Mouse (Mus musculus): ENCODE results near the gene Tubb5. TPM values are rescaled to one million over a fixed set of nuclear protein-coding genes. Genes with fewer than 3 reads are reported as not detected.

The Tubb5 gene
- polyA plus RNA-seq, 1 experiment from 2014 or later: 1,505 TPM

- Histone ChIP-seq H3K27me3 (no peaks in the 10 kb centered on the region), H3K9me3 (replicated peaks) (no peaks in the 10 kb centered on the region), H3K27ac (no peak overlapping the region), H3K4me1 (peaks cover 35% of the 10 kb centered on the region), H3K36me3 (peaks cover 54% of the 10 kb centered on the region), H3K9ac (no peak overlapping the region), H3K4me2 (replicated peaks) (peak overlapping the region; percentile 20), H3K4me3 (peak overlapping the region; percentile 2; the same call in 1 of the 2 replicates)
- WGBS: 64% methylated on average over 5 of the region's 5 CpGs
- ATAC-seq (ENCODE audit: low FRiP score): no peak
These were observed 4.2 kb downstream of the Tubb5 start for GRCm38 (mm10) chr17:35833894-35834293.

- Histone ChIP-seq H3K4me3 (no peak overlapping the region), H3K4me2 (replicated peaks) (no peak overlapping the region; the same call in 1 of the 2 replicates), H3K27me3 (no peaks in the 10 kb centered on the region), H3K4me1 (peaks cover 35% of the 10 kb centered on the region), H3K9ac (no peak overlapping the region), H3K9me3 (replicated peaks) (no peaks in the 10 kb centered on the region), H3K27ac (peak overlapping the region; percentile 4; the same call in 1 of the 2 replicates), H3K36me3 (peaks cover 57% of the 10 kb centered on the region)
- no peak for ATAC-seq (ENCODE audit: low FRiP score)
- 32% methylated on average over 5 of the region's 5 CpGs for WGBS
These were observed 4.8 kb downstream of the Tubb5 start for GRCm38 (mm10) chr17:35833239-35833751.

GRCm38 (mm10) chr17:35832400-35833238, 5.5 kb downstream of the Tubb5 start:
- Histone ChIP-seq H3K9ac (no peak overlapping the region), H3K4me2 (replicated peaks) (no peak overlapping the region), H3K9me3 (replicated peaks) (no peaks in the 10 kb centered on the region), H3K36me3 (peaks cover 63% of the 10 kb centered on the region), H3K27ac (peak overlapping the region; percentile 13; the same call in 1 of the 2 replicates), H3K4me1 (peaks cover 35% of the 10 kb centered on the region), H3K27me3 (no peaks in the 10 kb centered on the region), H3K4me3 (no peak overlapping the region)
- WGBS: 71% methylated on average over 8 of the region's 8 CpGs
- ATAC-seq (ENCODE audit: low FRiP score): no peak

GRCm38 (mm10) chr17:35829737-35830136, 8.4 kb downstream of the Tubb5 start:
- Histone ChIP-seq H3K36me3 (peaks cover 67% of the 10 kb centered on the region), H3K9ac (0 out of 2 replicates have a peak overlapping the region, but pooled peaks have one; percentile 32), H3K9me3 (replicated peaks) (no peaks in the 10 kb centered on the region), H3K27me3 (no peaks in the 10 kb centered on the region), H3K4me3 (0 out of 2 replicates have a peak overlapping the region, but pooled peaks have one; percentile 7), H3K27ac (0 out of 2 replicates have a peak overlapping the region, but pooled peaks have one; percentile 9), H3K4me2 (replicated peaks) (0 out of 2 replicates have a peak overlapping the region, but pooled peaks have one; percentile 21), H3K4me1 (peaks cover 21% of the 10 kb centered on the region)
- 3% methylated on average over 21 of the region's 21 CpGs for whole genome bisulfite sequencing
- peak; percentile 52 for ATAC-seq (ENCODE audit: low FRiP score)

- WGBS: 94% methylated on average over 13 of the region's 13 CpGs
- Histone ChIP-seq H3K9me3 (replicated peaks) (no peaks in the 10 kb centered on the region), H3K27ac (no peak overlapping the region), H3K36me3 (peaks cover 34% of the 10 kb centered on the region), H3K27me3 (peaks cover 6% of the 10 kb centered on the region; the same call in 1 of the 2 replicates), H3K4me1 (peaks cover 38% of the 10 kb centered on the region), H3K4me2 (replicated peaks) (no peak overlapping the region), H3K9ac (no peak overlapping the region), H3K4me3 (no peak overlapping the region)
- no peak for ATAC-seq (ENCODE audit: low FRiP score)
These were observed 12.8 kb downstream of the Tubb5 start for GRCm38 (mm10) chr17:35825109-35825850.

- Histone ChIP-seq H3K4me2 (replicated peaks) (peak overlapping the region; percentile 83), H3K27ac (no peak overlapping the region), H3K4me1 (peaks cover 33% of the 10 kb centered on the region), H3K27me3 (peaks cover 14% of the 10 kb centered on the region), H3K4me3 (peak overlapping the region; percentile 58; the same call in 1 of the 2 replicates), H3K36me3 (peaks cover 34% of the 10 kb centered on the region), H3K9ac (peak overlapping the region; percentile 74; the same call in 1 of the 2 replicates), H3K9me3 (replicated peaks) (no peaks in the 10 kb centered on the region)
- ATAC-seq (ENCODE audit: low FRiP score): no peak
- WGBS: 64% methylated on average over 7 of the region's 7 CpGs
These were observed 13.7 kb downstream of the Tubb5 start for GRCm38 (mm10) chr17:35824402-35824801.

- peak within 1 kb of the TSS; percentile 78 for H3K27ac ChIP-seq
- peaks cover 33% of the 10 kb centered on the region for H3K4me1 ChIP-seq
- H3K9me3 ChIP-seq (replicated peaks): no peaks in the 10 kb centered on the region
- peaks cover 31% of the 10 kb centered on the region for H3K36me3 ChIP-seq
- peak within 1 kb of the TSS; percentile 74 for H3K9ac ChIP-seq
- under 1% methylated on average over 45 of the region's 47 CpGs for WGBS
- ATAC-seq (ENCODE audit: low FRiP score): peak; percentile 90
- peak within 1 kb of the TSS; percentile 83 for H3K4me2 ChIP-seq (replicated peaks)
- peaks cover 18% of the 10 kb centered on the region for H3K27me3 ChIP-seq
- peak within 1 kb of the TSS; percentile 58 for H3K4me3 ChIP-seq
These were observed 14.9 kb downstream of the Tubb5 start, which contains the start of gene Flot1 for GRCm38 (mm10) chr17:35822964-35823937. Flot1 (plus strand) TSS chr17:35823230.

- Histone ChIP-seq H3K27ac (peak overlapping the region; percentile 78), H3K36me3 (peaks cover 24% of the 10 kb centered on the region), H3K4me2 (replicated peaks) (peak overlapping the region; percentile 83), H3K27me3 (peaks cover 18% of the 10 kb centered on the region), H3K9ac (peak overlapping the region; percentile 74; the same call in 1 of the 2 replicates), H3K4me1 (peaks cover 33% of the 10 kb centered on the region), H3K9me3 (replicated peaks) (no peaks in the 10 kb centered on the region), H3K4me3 (peak overlapping the region; percentile 58)
- 3% methylated on average over 11 of the region's 11 CpGs for WGBS
- ATAC-seq (ENCODE audit: low FRiP score): peak; percentile 17
These were observed 15.5 kb downstream of the Tubb5 start for GRCm38 (mm10) chr17:35822564-35822963.

- Histone ChIP-seq H3K27me3 (peaks cover 18% of the 10 kb centered on the region), H3K9ac (peak within 1 kb of the TSS; percentile 74), H3K36me3 (peaks cover 16% of the 10 kb centered on the region), H3K4me1 (peaks cover 36% of the 10 kb centered on the region), H3K27ac (peak within 1 kb of the TSS; percentile 78; the same call in 1 of the 2 replicates), H3K4me2 (replicated peaks) (peak within 1 kb of the TSS; percentile 83), H3K9me3 (replicated peaks) (no peaks in the 10 kb centered on the region), H3K4me3 (peak within 1 kb of the TSS; percentile 58)
- no peak for ATAC-seq (ENCODE audit: low FRiP score)
- under 1% methylated on average over 62 of the region's 62 CpGs for WGBS
These were observed 16.4 kb downstream of the Tubb5 start, which contains the start of gene Ier3 for GRCm38 (mm10) chr17:35821439-35822430. Ier3 (plus strand) TSS chr17:35821684.

GRCm38 (mm10) chr17:35820111-35820510, 18.0 kb downstream of the Tubb5 start:
- H3K4me3 ChIP-seq: no peak overlapping the region
- H3K4me2 ChIP-seq (replicated peaks): no peak overlapping the region
- H3K4me1 ChIP-seq: peaks cover 36% of the 10 kb centered on the region
- ATAC-seq (ENCODE audit: low FRiP score): no peak
- 84% methylated on average over 5 of the region's 5 CpGs for WGBS
- H3K27me3 ChIP-seq: peaks cover 18% of the 10 kb centered on the region
- H3K9ac ChIP-seq: no peak overlapping the region
- 0 out of 2 replicates have a peak, but pooled peaks cover 1% of the 10 kb centered on the region for H3K36me3 ChIP-seq
- H3K9me3 ChIP-seq (replicated peaks): no peaks in the 10 kb centered on the region
- H3K27ac ChIP-seq: no peak overlapping the region
